Comparison of ENCODE assay signal across 23 mouse cellular contexts in the genomic region with DNA sequence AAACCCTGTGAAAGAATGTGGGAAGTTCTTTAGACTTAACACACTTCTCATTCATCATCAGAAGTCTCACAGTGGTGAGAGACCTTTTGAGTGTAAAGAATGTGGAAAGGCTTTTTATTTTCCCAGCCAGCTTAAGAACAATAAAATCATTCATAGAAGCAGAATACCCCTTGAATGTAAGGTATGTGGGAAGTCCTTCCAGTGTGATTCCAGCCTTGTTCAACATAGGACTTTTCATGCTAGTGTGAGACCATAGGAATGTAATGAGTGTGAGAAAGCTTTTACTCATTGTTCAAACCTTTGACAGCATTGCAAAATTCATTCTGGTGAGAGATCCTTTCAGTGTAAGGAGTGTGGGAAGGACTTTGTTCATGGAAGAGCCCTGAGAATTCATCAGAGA. TPM values are rescaled to one million over a fixed set of nuclear protein-coding genes. Genes with fewer than 3 reads are reported as not detected.
DNase-seq lines count a peak whose midpoint lies in the region; ATAC-seq lines count a peak whose summit lies in the region.
"Had no signal": no experiment of that assay in that cellular context is flagged by ENCODE, and none has a peak within 500 bp of the region (broad histone marks: within the 10 kb centered on the region; RNA-seq: fewer than 3 reads in every experiment).

No protein-coding gene starts in this region.

- H3K27ac ChIP-seq in forebrain, embryonic 12.5 days, result peak overlapping the region; percentile 75
- no peak overlapping the region for H3K27ac ChIP-seq in forebrain, embryonic 13.5 days
- H3K27ac ChIP-seq in lung, embryonic 15.5 days, result peak overlapping the region; percentile 87
- H3K27ac ChIP-seq: embryonic facial prominence, embryonic 15.5 days; liver, embryonic 15.5 days had no signal

- DNase-seq in lung, postnatal 10 days, result no peak
- DNase-seq in NIH3T3 (ENCODE audit: low read depth), result peak; percentile 43
- peak; percentile 87 for DNase-seq in fibroblast of lung, adult 2 months (ENCODE audit: low read depth)
- DNase-seq in B cell, adult 2 months, result no peak
- DNase-seq: adrenal gland, postnatal 14 days; cerebellum, adult 11-12 months; cerebellum, adult 9-11 months; gastrocnemius, postnatal 10 days; heart, postnatal 14 days; kidney, adult 9 months; kidney, postnatal 10 days; thymus, adult 2 months; thymus, postnatal 36 days had no signal

- no peak for ATAC-seq in forebrain, embryonic 12.5 days (ENCODE audit: low FRiP score)
- ATAC-seq in forebrain, embryonic 13.5 days, result no peak
- peak; percentile 23; the same call in 1 of the 2 replicates for ATAC-seq in lung, embryonic 15.5 days (ENCODE audit: borderline replicate concordance, extremely low read depth, low FRiP score, low TSS enrichment)
- ATAC-seq: intestine, postnatal 0 days; midbrain, embryonic 13.5 days had no signal

- H3K9me3 ChIP-seq in forebrain, embryonic 12.5 days, result no peaks in the 10 kb centered on the region
- no peaks in the 10 kb centered on the region for H3K9me3 ChIP-seq in forebrain, embryonic 13.5 days (replicated peaks)
- H3K9me3 ChIP-seq in lung, embryonic 15.5 days, result no peaks in the 10 kb centered on the region
- H3K9me3 ChIP-seq: hindbrain, embryonic 13.5 days; liver, embryonic 15.5 days; midbrain, embryonic 13.5 days had no signal

- no peak overlapping the region for H3K4me3 ChIP-seq in forebrain, embryonic 12.5 days (replicated peaks)
- no peak overlapping the region for H3K4me3 ChIP-seq in forebrain, embryonic 13.5 days
- no peak overlapping the region for H3K4me3 ChIP-seq in lung, embryonic 15.5 days
- H3K4me3 ChIP-seq: embryonic facial prominence, embryonic 15.5 days; hindbrain, embryonic 13.5 days; liver, embryonic 15.5 days; megakaryocyte, embryonic 14.5 days; midbrain, embryonic 13.5 days; neural tube, embryonic 13.5 days had no signal

- H3K9ac ChIP-seq in forebrain, embryonic 12.5 days, result no peak overlapping the region
- H3K9ac ChIP-seq in forebrain, embryonic 13.5 days, result no peak overlapping the region
- H3K9ac ChIP-seq in lung, embryonic 15.5 days, result no peak overlapping the region
- H3K9ac ChIP-seq: embryonic facial prominence, embryonic 15.5 days; hindbrain, embryonic 13.5 days; liver, embryonic 15.5 days; midbrain, embryonic 13.5 days; neural tube, embryonic 13.5 days had no signal

- no peak overlapping the region for H3K4me2 ChIP-seq in forebrain, embryonic 12.5 days
- H3K4me2 ChIP-seq in forebrain, embryonic 13.5 days, result no peak overlapping the region
- H3K4me2 ChIP-seq in lung, embryonic 15.5 days, result no peak overlapping the region
- H3K4me2 ChIP-seq: embryonic facial prominence, embryonic 15.5 days; hindbrain, embryonic 13.5 days; liver, embryonic 15.5 days; midbrain, embryonic 13.5 days; neural tube, embryonic 13.5 days had no signal

- no peaks in the 10 kb centered on the region for H3K27me3 ChIP-seq in forebrain, embryonic 12.5 days
- no peaks in the 10 kb centered on the region for H3K27me3 ChIP-seq in forebrain, embryonic 13.5 days
- no peaks in the 10 kb centered on the region for H3K27me3 ChIP-seq in lung, embryonic 15.5 days
- H3K27me3 ChIP-seq: embryonic facial prominence, embryonic 15.5 days; hindbrain, embryonic 13.5 days; liver, embryonic 15.5 days; megakaryocyte, embryonic 14.5 days; midbrain, embryonic 13.5 days; neural tube, embryonic 13.5 days had no signal

- H3K4me1 ChIP-seq in forebrain, embryonic 12.5 days, result peaks cover 33% of the 10 kb centered on the region
- H3K4me1 ChIP-seq in forebrain, embryonic 13.5 days, result peaks cover 25% of the 10 kb centered on the region
- H3K4me1 ChIP-seq in lung, embryonic 15.5 days, result no peaks in the 10 kb centered on the region
- H3K4me1 ChIP-seq: liver, embryonic 15.5 days had no signal

- H3K36me3 ChIP-seq in forebrain, embryonic 12.5 days (replicated peaks), result no peaks in the 10 kb centered on the region
- no peaks in the 10 kb centered on the region for H3K36me3 ChIP-seq in forebrain, embryonic 13.5 days (ENCODE audit: poor library complexity, severe bottlenecking)
- no peaks in the 10 kb centered on the region for H3K36me3 ChIP-seq in lung, embryonic 15.5 days
- H3K36me3 ChIP-seq: embryonic facial prominence, embryonic 15.5 days; hindbrain, embryonic 13.5 days; liver, embryonic 15.5 days; midbrain, embryonic 13.5 days; neural tube, embryonic 13.5 days had no signal

RNA-seq across cellular contexts. Expression of a gene that starts 12.4 kb away (rescaled TPM):
- 2.7 and 3.2 TPM in 2 replicates for polyA plus RNA-seq in forebrain, embryonic 12.5 days (2016; fragmentation: Nextera tagmentation; extraction: Ambion mirVana)
- 2.9 and 3.2 TPM in 2 replicates for polyA plus RNA-seq in forebrain, embryonic 13.5 days (2015; fragmentation: Nextera tagmentation; extraction: Ambion mirVana)
- polyA plus RNA-seq in lung, embryonic 15.5 days (2015; fragmentation: Nextera tagmentation; extraction: Ambion mirVana), result 1.9 and 2.5 TPM in 2 replicates

RNA-seq across cellular contexts. Expression of a gene that starts 43.8 kb away (rescaled TPM):
- polyA plus RNA-seq in forebrain, embryonic 12.5 days (2016; fragmentation: Nextera tagmentation; extraction: Ambion mirVana), result 11.7 TPM in 2 replicates
- polyA plus RNA-seq in forebrain, embryonic 13.5 days (2015; fragmentation: Nextera tagmentation; extraction: Ambion mirVana), result 10.1 and 11.1 TPM in 2 replicates
- polyA plus RNA-seq in lung, embryonic 15.5 days (2015; fragmentation: Nextera tagmentation; extraction: Ambion mirVana), result 8.4 and 8.5 TPM in 2 replicates

Comparison
In these comparisons a context has a peak if more than half of its experiments do, and no peak if none do; other contexts are left out.
1. DNase-seq: peak in NIH3T3 (single experiment) and fibroblast of lung, adult 2 months (single experiment); none in lung, postnatal 10 days (single experiment) and B cell, adult 2 months (0 of 2).